Mouse (Mus musculus): ENCODE results near the gene Gm8020. TPM values are rescaled to one million over a fixed set of nuclear protein-coding genes. Genes with fewer than 3 reads are reported as not detected.
A peak's percentile ranks its signal among the peaks of the same experiment; 100 is the strongest.
"Not testable (repeated sequence)": the region's sequence is repeated elsewhere in the genome, so short reads cannot be mapped to it uniquely, and the experiment has no call there.

Gm8020 gene
- not detected in 2 replicates for polyA plus RNA-seq (2015; fragmentation: Nextera tagmentation; extraction: Ambion mirVana)

DNA sequence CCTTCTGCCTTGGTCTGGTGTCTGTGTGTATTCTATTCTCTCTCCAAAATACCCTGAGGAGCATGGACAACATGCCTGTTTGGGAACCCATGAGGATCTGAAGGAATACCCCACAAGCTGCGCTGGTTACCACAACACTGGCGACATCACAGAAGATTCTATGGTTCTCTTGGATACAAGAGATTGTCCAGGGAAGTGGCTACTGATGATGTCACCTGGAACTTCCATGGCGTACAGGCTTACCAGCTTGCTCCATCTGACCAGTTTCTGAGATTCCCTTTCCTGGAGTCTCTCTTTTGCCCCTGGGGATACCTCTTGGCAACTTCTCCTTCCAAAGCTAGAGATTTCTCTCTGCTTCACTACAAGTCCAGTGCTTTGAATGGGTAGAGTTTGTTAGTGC is at the start of gene Gm8020:
TSS of gene Gm8020 (minus strand) at position 101 of the 400 bp plus-strand sequence.
- H3K4me1 ChIP-seq (replicated peaks; ENCODE audit: control insufficient read depth, insufficient read depth); H3K27ac ChIP-seq (replicated peaks); H3K9me3 ChIP-seq (ENCODE audit: control insufficient read depth, low read length); ATAC-seq (ENCODE audit: low FRiP score, low TSS enrichment); DNase-seq (ENCODE audit: low spot score); H3K4me2 ChIP-seq (replicated peaks; ENCODE audit: low read depth); H3K36me3 ChIP-seq (ENCODE audit: control insufficient read depth, insufficient read depth, low read length); H3K4me3 ChIP-seq (ENCODE audit: low read depth, low read length); H3K9ac ChIP-seq (ENCODE audit: low read length); H3K27me3 ChIP-seq (ENCODE audit: control insufficient read depth, insufficient read depth, low read length): not testable (repeated sequence)
- 100% methylated on average over 2 of the region's 3 CpGs for WGBS

DNA sequence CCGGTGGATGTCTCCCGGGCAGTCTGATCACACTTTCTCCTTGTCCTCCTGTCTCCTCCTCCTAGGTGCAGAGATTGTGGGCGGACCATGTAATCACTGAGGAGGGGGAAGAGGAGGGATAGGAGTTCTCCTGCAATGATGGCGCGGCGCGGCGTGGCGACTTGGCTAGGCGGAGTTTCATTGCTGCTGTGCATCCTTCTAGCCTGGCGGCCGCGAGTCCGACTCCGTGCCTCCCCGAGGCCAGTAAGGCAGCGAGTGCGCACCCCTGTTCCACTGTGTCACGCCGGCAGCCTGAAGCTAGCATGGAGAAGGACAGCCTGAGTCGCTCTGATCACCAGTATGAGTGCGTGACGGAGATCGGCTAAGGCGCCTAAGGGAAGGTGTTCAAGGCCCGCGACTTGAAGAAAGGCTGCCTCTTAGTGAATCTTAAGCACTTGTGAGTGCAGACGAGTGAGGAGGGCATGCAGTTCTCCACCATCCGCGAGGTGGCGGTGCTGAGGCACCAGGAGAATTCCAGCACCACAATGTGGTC is 41.1 kb upstream of the Gm8020 start:
- H3K36me3 ChIP-seq (ENCODE audit: control insufficient read depth, insufficient read depth, low read length); H3K9me3 ChIP-seq (ENCODE audit: control insufficient read depth, low read length); H3K9ac ChIP-seq (ENCODE audit: low read length); ATAC-seq (ENCODE audit: low FRiP score, low TSS enrichment); H3K4me2 ChIP-seq (replicated peaks; ENCODE audit: low read depth); H3K27ac ChIP-seq (replicated peaks); H3K4me3 ChIP-seq (ENCODE audit: low read depth, low read length); H3K4me1 ChIP-seq (replicated peaks; ENCODE audit: control insufficient read depth, insufficient read depth); H3K27me3 ChIP-seq (ENCODE audit: control insufficient read depth, insufficient read depth, low read length): not testable (repeated sequence)
- peak; percentile 6 for DNase-seq (ENCODE audit: low spot score)
- WGBS: 8% methylated on average over 25 of the region's 31 CpGs

DNA sequence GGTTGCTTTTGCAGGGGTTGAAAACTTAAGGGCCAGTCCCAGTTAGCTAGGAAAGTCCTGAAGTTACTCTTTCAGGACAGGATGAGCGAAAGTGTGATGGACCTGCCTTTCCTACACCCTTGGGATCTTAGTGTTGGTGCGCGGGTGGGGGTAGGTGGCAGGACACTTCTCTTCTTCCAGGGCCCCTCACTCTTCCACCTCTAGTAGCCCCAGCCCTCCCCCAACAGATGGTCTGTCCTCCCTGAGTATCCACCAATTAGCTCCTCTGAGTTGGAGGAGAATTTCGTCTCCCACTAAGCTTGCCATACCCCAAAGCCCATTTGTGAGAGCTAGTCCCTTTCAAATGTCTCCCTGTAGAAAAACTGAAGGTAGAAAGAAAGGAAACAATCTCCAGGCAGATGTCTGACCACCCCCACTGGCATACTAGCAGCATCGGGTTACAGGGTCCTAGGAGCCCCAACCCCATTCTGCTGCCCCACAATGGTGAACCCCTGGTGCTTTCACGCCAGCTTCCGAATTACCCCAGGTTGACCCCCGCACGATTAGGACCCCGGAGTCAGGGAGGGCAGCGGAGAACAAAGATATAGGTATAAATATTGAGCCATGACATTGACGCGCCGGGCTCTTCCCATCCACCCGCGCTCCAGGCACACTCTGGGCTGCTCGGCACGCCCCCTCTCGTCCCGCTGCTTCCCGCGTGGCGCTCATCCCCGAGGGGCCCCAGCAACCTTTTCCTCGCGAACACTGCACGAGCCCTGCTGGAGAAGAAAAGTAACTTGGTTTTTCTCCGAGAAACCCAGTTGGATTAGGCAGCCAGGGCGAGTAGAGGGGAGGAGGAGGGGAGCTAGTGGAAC is 40.4 kb upstream of the Gm8020 start:
- not testable (repeated sequence) for H3K36me3 ChIP-seq (ENCODE audit: control insufficient read depth, insufficient read depth, low read length); H3K4me1 ChIP-seq (replicated peaks; ENCODE audit: control insufficient read depth, insufficient read depth); ATAC-seq (ENCODE audit: low FRiP score, low TSS enrichment); H3K4me3 ChIP-seq (ENCODE audit: low read depth, low read length); H3K9me3 ChIP-seq (ENCODE audit: control insufficient read depth, low read length); H3K27ac ChIP-seq (replicated peaks); DNase-seq (ENCODE audit: low spot score); H3K27me3 ChIP-seq (ENCODE audit: control insufficient read depth, insufficient read depth, low read length); H3K4me2 ChIP-seq (replicated peaks; ENCODE audit: low read depth); H3K9ac ChIP-seq (ENCODE audit: low read length)
- WGBS: 25% methylated on average over 17 of the region's 29 CpGs

DNA sequence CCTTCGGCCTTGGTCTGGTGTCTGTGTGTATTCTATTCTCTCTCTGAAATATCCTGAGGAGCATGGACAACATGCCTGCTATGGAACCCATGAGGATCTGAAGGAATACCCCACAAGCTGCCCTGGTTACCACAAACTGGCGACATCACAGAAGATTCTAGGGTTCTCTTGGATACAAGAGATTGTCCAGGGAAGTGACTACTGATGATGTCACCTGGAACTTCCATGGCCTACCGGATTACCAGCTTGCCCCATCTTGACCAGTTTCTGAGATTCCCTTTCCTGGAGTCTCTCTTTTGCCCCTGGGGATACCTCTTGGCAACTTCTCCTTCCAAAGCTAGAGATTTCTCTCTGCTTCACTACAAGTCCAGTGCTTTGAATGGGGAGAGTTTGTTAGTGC is 22.0 kb upstream of the Gm8020 start, which contains the start of gene Gm8024:
TSS of gene Gm8024 (minus strand) at position 101 of the 400 bp plus-strand sequence.
- DNase-seq (ENCODE audit: low spot score); H3K27ac ChIP-seq (replicated peaks); ATAC-seq (ENCODE audit: low FRiP score, low TSS enrichment); H3K4me2 ChIP-seq (replicated peaks; ENCODE audit: low read depth); H3K9me3 ChIP-seq (ENCODE audit: control insufficient read depth, low read length); H3K27me3 ChIP-seq (ENCODE audit: control insufficient read depth, insufficient read depth, low read length); H3K9ac ChIP-seq (ENCODE audit: low read length); H3K4me3 ChIP-seq (ENCODE audit: low read depth, low read length); H3K4me1 ChIP-seq (replicated peaks; ENCODE audit: control insufficient read depth, insufficient read depth); H3K36me3 ChIP-seq (ENCODE audit: control insufficient read depth, insufficient read depth, low read length): not testable (repeated sequence)
- 96% methylated on average over 1 of the region's 3 CpGs for WGBS

DNA sequence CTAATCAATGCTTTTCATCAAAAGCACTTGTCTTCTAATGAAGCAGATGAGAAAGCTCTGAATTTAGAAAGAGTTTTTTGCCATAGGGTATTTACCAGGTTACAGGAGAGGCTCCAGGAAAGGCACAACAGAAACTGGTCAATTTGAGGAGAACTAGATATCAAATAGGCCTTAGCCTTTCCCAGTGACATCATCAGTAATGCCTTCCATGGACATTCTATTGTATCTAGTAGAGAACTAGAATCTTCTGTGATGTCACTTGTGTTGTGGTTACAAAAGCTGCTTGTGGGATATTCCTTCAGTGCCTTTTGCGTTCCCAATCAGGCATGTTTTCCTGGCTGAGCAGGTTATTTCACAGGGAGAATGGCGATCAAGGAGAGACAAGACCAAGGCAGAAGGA is 38.6 kb downstream of the Gm8020 start, which contains the start of gene Gm8011:
TSS of gene Gm8011 (plus strand) at position 301 of the 400 bp plus-strand sequence.
- 47% methylated on average over 2 of the region's 2 CpGs for WGBS
- not testable (repeated sequence) for H3K9ac ChIP-seq (ENCODE audit: low read length); H3K4me1 ChIP-seq (replicated peaks; ENCODE audit: control insufficient read depth, insufficient read depth); H3K27ac ChIP-seq (replicated peaks); ATAC-seq (ENCODE audit: low FRiP score, low TSS enrichment); H3K4me3 ChIP-seq (ENCODE audit: low read depth, low read length); H3K9me3 ChIP-seq (ENCODE audit: control insufficient read depth, low read length); H3K27me3 ChIP-seq (ENCODE audit: control insufficient read depth, insufficient read depth, low read length); H3K36me3 ChIP-seq (ENCODE audit: control insufficient read depth, insufficient read depth, low read length); H3K4me2 ChIP-seq (replicated peaks; ENCODE audit: low read depth); DNase-seq (ENCODE audit: low spot score)

Other genes with a start within 250 kb of the Gm8020 start
- gene Gm17026, start 242.3 kb downstream of the Gm8020 start, polyA plus RNA-seq (2015; fragmentation: Nextera tagmentation; extraction: Ambion mirVana): not detected in 2 replicates
- gene Gm9611, start 205.0 kb downstream of the Gm8020 start, polyA plus RNA-seq (2015; fragmentation: Nextera tagmentation; extraction: Ambion mirVana): not detected in 2 replicates
- gene Gm7995, start 192.1 kb downstream of the Gm8020 start, polyA plus RNA-seq (2015; fragmentation: Nextera tagmentation; extraction: Ambion mirVana): not detected in 2 replicates
- not detected in 2 replicates for gene Gm8005, start 62.7 kb downstream of the Gm8020 start, polyA plus RNA-seq (2015; fragmentation: Nextera tagmentation; extraction: Ambion mirVana)
- gene Gm8011, start 38.5 kb downstream of the Gm8020 start, polyA plus RNA-seq (2015; fragmentation: Nextera tagmentation; extraction: Ambion mirVana): not detected in 2 replicates
- gene Gm8024, start 21.9 kb upstream of the Gm8020 start, polyA plus RNA-seq (2015; fragmentation: Nextera tagmentation; extraction: Ambion mirVana): not detected in 2 replicates
- not detected in 2 replicates for gene Gm17124, start 97.5 kb upstream of the Gm8020 start, polyA plus RNA-seq (2015; fragmentation: Nextera tagmentation; extraction: Ambion mirVana)
- gene Gm3633, start 139.6 kb upstream of the Gm8020 start, polyA plus RNA-seq (2015; fragmentation: Nextera tagmentation; extraction: Ambion mirVana): not detected in 2 replicates
- gene Gm10378, start 153.6 kb upstream of the Gm8020 start, polyA plus RNA-seq (2015; fragmentation: Nextera tagmentation; extraction: Ambion mirVana): not detected in 2 replicates

All from stomach, postnatal 0 days (tissue).